Mouse (Mus musculus) cerebellum, adult 8-10 months (tissue): ENCODE results near the gene Igfbp3.

Source experiments
- DNase-seq: peaks from one replicate; pipeline ENCODE4 v3.0.0; 2022

The Igfbp3 gene

DNA sequence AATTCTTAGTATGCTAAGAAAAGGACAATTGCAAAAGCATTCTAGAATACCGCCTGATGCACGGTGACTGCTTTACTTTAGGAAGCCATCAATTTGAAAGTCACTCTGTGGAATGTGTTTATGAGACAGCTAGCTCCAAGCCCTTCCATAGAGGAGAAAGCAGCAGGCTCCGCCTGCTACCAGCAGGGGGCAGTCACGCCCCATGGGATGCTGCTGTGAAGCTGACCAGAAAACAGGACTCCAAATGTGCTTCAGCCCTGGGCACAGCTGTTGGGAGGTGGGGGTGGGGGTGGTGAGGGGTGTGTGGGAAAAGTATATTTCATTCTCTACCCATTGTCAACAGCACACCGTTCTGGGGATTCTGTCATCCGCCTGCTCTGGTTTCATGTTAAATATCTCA is 3.4 kb downstream of the Igfbp3 start:
- peak; percentile 45 for DNase-seq

DNA sequence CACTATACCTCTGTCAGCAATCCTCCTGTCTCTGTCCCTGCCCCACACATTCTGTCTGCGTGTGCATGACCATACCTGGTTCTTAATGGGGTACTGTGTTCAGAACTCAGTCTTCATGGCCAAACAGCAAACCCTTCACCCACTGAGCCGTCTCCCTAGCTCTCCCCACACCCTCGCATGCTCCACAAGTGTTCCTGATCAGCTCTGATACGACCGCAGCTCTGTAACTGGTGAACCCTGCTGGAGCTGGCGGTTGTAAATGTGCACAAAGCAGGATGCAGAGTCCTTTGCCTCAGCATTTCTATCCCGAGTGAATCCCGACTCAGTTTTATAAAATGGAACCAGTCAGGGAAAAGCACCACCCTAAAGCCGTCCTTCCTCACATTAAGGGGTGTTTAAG is 9.9 kb downstream of the Igfbp3 start:
- DNase-seq: no peak

GRCm38 (mm10) chr11:7202206-7202605 is 11.5 kb downstream of the Igfbp3 start:
- DNase-seq: no peak

- DNase-seq: no peak
These were observed 13.3 kb downstream of the Igfbp3 start for GRCm38 (mm10) chr11:7200393-7200783.

- DNase-seq: peak; percentile 53
These were observed 13.9 kb downstream of the Igfbp3 start for GRCm38 (mm10) chr11:7199736-7200392.

- no peak for DNase-seq
These were observed 15.1 kb downstream of the Igfbp3 start for GRCm38 (mm10) chr11:7198481-7199256.

GRCm38 (mm10) chr11:7198006-7198405 is 15.7 kb downstream of the Igfbp3 start:
- no peak for DNase-seq

- no peak for DNase-seq
These were observed 16.2 kb downstream of the Igfbp3 start, which contains the start of gene Igfbp1 for GRCm38 (mm10) chr11:7197491-7197941. Gene Igfbp1, plus strand, starts transcription at chr11:7197782.

DNA sequence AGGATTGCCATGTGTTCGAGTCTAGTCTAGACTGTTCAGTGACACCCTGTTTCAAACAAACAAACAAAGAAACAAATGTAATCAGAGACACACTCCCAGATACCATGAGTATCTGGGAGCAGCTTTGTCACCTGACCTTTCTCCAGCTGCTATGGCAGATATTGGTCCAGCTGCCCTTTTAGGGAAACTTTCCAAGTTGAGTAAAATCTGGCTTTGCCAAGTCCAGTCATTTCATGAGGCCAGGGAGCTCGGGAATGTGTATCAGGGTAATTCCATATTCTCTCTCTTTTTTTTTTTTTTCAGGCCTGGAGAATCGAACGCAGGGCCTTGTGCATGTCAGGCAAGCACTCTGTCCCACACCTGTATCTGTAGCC is 18.4 kb downstream of the Igfbp3 start:
- no peak for DNase-seq

- no peak for DNase-seq
These were observed 19.1 kb downstream of the Igfbp3 start for GRCm38 (mm10) chr11:7194432-7195311.

DNA sequence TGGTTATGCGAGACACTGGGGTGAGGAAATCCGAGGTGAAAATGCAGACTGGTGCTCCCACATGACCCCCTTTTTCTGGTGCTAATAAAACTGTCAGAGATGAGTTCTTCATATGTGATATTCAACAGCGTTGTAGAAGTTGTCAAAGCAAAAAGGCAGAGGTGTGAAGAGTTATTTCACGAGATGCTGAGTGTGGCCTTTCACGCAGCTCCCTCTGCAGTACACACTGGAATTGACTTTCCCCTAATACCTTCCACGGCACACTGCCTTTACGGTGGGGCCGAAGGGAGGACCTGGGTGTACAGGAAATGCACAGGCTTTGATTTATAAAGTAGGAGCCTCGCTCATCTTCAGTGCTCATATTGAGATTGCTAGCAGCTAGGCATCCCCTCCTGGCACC is 20.6 kb downstream of the Igfbp3 start:
- no peak for DNase-seq

GRCm38 (mm10) chr11:7192710-7193109 is 21.0 kb downstream of the Igfbp3 start:
- DNase-seq: no peak

DNA sequence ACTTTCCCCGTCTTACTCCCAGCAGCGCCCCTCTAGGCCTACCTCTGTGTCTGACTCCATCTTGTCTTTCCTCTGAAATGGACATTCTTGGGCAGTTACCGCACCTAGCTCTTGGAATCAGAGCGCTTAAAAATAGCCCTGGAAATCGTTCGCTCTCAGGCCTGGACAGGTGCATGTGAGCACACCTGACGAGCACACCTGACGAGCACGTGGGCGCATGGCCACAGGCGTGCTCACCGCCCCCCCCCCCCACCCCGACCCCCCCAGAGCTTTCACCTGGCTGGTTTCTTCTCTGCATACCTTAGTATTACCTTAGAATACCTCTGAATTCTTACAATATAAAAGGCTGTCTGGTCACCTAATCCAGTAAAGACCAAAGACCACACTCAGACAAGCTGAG is 25.3 kb downstream of the Igfbp3 start, which contains the start of gene Gm11985:
TSS of gene Gm11985 (minus strand) at position 101 of the 400 bp plus-strand sequence.
- no peak for DNase-seq

DNA sequence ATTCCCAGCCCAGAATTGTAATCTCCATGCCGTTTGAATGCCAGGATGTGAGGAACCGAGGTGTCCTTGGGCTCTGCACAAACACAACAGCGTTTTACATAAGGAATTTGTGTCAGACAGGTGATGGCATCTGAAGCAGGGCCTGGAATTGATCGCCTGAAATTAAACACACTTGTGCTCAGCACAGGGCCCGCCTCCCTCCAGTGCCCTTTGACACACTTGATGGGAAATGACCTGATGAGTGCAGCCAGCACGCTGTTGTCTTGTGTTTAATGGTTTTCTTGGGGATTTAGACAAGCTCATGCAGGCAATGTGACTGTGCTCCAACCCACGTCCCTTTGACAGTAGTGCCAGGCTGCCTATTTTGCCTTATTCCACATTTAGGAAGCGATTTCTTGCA is 26.3 kb downstream of the Igfbp3 start:
- no peak for DNase-seq

DNA sequence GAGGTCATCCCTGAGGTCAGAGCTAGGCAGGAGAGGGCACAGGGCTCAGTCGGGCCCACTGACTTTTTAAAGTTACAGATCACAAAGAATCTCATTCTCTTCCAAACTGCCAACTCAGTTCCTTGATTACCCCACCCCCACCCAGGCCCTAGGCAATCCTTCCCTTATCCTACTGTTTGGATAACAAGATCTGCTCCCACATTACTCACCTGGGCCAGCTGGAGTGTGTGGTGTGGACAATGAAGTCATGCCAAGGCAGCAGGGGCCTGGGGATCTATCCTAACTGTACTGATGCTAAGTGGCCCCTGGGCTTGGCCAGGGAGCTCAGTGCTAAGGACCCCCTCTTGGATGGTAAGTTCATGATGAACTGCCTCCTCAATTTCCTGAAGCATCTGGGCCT is 29.3 kb downstream of the Igfbp3 start:
- DNase-seq: no peak

DNA sequence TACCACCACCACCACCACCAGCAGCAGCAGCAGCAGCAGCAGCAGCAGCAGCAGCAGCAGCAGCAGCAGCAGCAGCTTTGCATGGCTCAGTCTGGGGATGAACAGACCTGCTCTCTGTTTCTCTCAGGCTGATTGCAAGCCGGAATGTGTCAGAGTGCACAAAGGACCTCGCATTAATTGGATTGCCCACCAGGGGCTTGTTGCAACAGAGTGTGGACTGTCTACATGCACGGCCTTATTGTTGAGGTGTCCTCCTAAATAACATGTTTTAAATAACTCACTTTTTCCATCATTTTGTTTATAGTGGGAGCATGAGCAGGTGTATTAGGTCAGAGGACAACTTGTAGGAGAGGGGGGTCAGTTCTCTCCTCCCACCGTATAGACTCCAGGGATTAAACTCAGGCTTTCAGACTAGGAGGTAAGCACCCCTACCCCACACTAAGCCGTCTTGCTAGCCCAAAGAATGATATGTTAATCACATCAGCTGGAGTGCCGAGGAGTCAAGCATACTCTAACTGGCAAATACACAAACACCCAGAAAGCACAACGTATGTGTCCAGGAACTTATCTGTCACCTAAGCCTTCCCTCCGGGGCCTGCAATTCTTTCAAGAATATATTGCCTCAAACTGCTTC is 31.2 kb downstream of the Igfbp3 start:
- DNase-seq: no peak

DNA sequence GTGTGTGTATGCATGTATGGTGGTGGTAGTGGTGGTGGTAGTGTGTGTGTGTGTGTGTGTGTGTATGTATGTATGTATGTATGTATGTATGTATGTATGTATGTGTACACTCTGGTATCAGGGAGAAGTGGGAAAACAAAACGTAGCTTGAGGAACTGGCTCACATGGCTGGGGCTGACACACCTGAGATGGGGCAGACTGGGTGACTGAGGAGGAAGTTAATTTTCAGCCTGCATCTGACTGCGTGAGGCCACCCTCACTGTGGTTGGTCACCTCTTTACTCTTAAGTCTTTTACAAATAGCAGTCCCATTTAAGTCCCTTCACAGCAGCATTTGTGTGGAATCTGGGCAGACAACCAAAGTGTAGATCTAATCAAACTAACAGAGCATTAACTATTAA is 34.4 kb downstream of the Igfbp3 start:
- no peak for DNase-seq

GRCm38 (mm10) chr11:7178724-7179123 is 35.0 kb downstream of the Igfbp3 start:
- DNase-seq: no peak

- DNase-seq: no peak
These were observed 40.1 kb downstream of the Igfbp3 start for GRCm38 (mm10) chr11:7173664-7174063.

DNA sequence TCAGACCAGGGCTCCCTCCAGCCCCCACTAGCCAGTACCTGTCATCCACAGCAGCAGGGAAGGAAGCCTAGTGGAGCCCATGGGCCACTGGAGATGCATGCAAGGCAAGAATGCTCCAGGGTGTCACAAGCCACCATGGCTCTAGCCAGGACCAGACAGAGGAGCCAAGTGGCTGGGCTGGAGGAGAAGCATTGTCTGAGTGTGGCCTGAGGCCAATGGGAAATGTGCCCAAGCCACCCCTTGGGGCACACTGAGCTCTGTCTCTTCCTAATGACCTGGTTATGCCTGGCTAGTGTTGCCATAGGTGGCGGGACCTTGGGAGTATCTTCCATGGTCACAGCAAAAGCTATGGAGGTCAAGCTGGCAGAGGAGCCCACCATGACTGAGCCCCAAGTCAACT is 44.1 kb downstream of the Igfbp3 start:
- no peak for DNase-seq

- DNase-seq: no peak
These were observed 49.3 kb downstream of the Igfbp3 start for GRCm38 (mm10) chr11:7164416-7164815.

- DNase-seq: peak; percentile 64
These were observed 52.1 kb downstream of the Igfbp3 start for GRCm38 (mm10) chr11:7161502-7162174.
